Mouse (Mus musculus) G1E (cell line): ENCODE measurements at regions not wholly inside any gene's neighbourhood (a gene's known extent, or its start where the extent isn't known, plus 50 kb on each side); places are given as distances from the start of the nearest gene placed in this dataset.

Experiments used
- CTCF ChIP-seq: IDR thresholded peaks from 2 replicates; pipeline ENCODE4 v1.5.1; 2012; ENCODE audit warnings: low read depth, low read length, inconsistent platforms, mixed read lengths
- GATA1 ChIP-seq: IDR thresholded peaks from 2 replicates; pipeline ENCODE4 v1.6.1; 2012; ENCODE audit warnings: borderline replicate concordance, low read length, inconsistent platforms, mixed read lengths

GRCm38 (mm10) chr1:137270659-137271612 lies 310.7 kb upstream of the Nr5a2 start:
- TF ChIP-seq CTCF (no peak), GATA1 (no peak)
